Mouse (Mus musculus) neural tube, embryonic 14.5 days (tissue): ENCODE measurements around the gene Gm4881. TPM values are rescaled to one million over a fixed set of nuclear protein-coding genes. Genes with fewer than 3 reads are reported as not detected.

Experiments used
- ATAC-seq: fragments of 200-750 bp; cut with Nextera tagmentation; 2 replicates; pipeline ENCODE4 v1.8.0; 2017; ENCODE audit warnings: low read depth, mild to moderate bottlenecking, moderate TSS enrichment, moderate library complexity
- H3K27ac ChIP-seq: fragments of 300-500 bp; sonication (generic); 2 replicates; pipeline ENCODE4 v1.5.1; 2014; ENCODE audit warnings: low read depth, mild to moderate bottlenecking, control low read depth, low read length, moderate library complexity, mixed read lengths
- H3K27me3 ChIP-seq: fragments of 300-500 bp; sonication (generic); 2 replicates; pipeline ENCODE4 v1.6.1; 2014; ENCODE audit warnings: low read length; ENCODE audit not compliant: control insufficient read depth, insufficient read depth
- H3K36me3 ChIP-seq: fragments of 300-500 bp; sonication (generic); 2 replicates; pipeline ENCODE4 v1.6.1; 2014; ENCODE audit warnings: low read length, mixed read lengths; ENCODE audit not compliant: control insufficient read depth, insufficient read depth
- H3K4me1 ChIP-seq: fragments of 300-500 bp; sonication (generic); 2 replicates; pipeline ENCODE4 v1.6.1; 2014; ENCODE audit warnings: low read length; ENCODE audit not compliant: control insufficient read depth, insufficient read depth
- H3K4me2 ChIP-seq: fragments of 300-500 bp; sonication (generic); 2 replicates; pipeline ENCODE4 v1.6.1; 2014; ENCODE audit warnings: mild to moderate bottlenecking, low read depth, low read length, control low read depth
- H3K4me3 ChIP-seq: fragments of 300-500 bp; sonication (generic); 2 replicates; pipeline ENCODE4 v1.5.1; 2014; ENCODE audit warnings: low read depth, low read length, control low read depth, mixed read lengths
- H3K9ac ChIP-seq: fragments of 300-500 bp; sonication (generic); replicated peaks from 2 replicates; pipeline ENCODE4 v1.6.1; 2014; ENCODE audit warnings: low read depth, mild to moderate bottlenecking, control low read depth, low read length, mixed read lengths
- H3K9me3 ChIP-seq: fragments of 300-500 bp; sonication (generic); 2 replicates; pipeline ENCODE4 v1.6.1; 2016; ENCODE audit warnings: low read length; ENCODE audit not compliant: control insufficient read depth
- WGBS: fragments of 180-500 bp; shearing (Covaris S2); extraction: QIAGEN DNeasy Blood & Tissue Kit; methylation state at CpG from one replicate; pipeline ENCODE4 v1.1.7; 2014; 5-methylcytosine and 5-hydroxymethylcytosine counted together
- polyA plus RNA-seq: library from polyadenylated mRNA; unstranded; fragments of >200 nt; fragmentation: Nextera tagmentation; extraction: Ambion mirVana; gene quantifications from 2 replicates; pipeline ENCODE4 v1.2.1, GENCODE M21; 2014

Gene Gm4881
- polyA plus RNA-seq, 1 experiment from 2014 or later: 1.5 TPM

- H3K9ac ChIP-seq: peak overlapping the region; percentile 76; the same call in 1 of the 2 replicates
- WGBS: 16% methylated on average over 3 of the region's 3 CpGs
- no peaks in the 10 kb centered on the region for H3K27me3 ChIP-seq
- H3K9me3 ChIP-seq: no peaks in the 10 kb centered on the region
- no peak overlapping the region for H3K27ac ChIP-seq
- no peak for ATAC-seq
- H3K4me2 ChIP-seq: peak overlapping the region; percentile 84
- peak overlapping the region; percentile 48; the same call in 1 of the 2 replicates for H3K4me3 ChIP-seq
- no peaks in the 10 kb centered on the region for H3K36me3 ChIP-seq
- H3K4me1 ChIP-seq: peaks cover 10% of the 10 kb centered on the region; the same call in 1 of the 2 replicates
Observed at GRCm38 (mm10) chr7:24904936-24905335, 39.4 kb downstream of the Gm4881 start.

- Histone ChIP-seq H3K4me2 (peak overlapping the region; percentile 84), H3K36me3 (no peaks in the 10 kb centered on the region), H3K9ac (peak overlapping the region; percentile 76), H3K27me3 (no peaks in the 10 kb centered on the region), H3K27ac (peak overlapping the region; percentile 63), H3K9me3 (no peaks in the 10 kb centered on the region), H3K4me3 (peak overlapping the region; percentile 48), H3K4me1 (peaks cover 10% of the 10 kb centered on the region; the same call in 1 of the 2 replicates)
- ATAC-seq: peak; percentile 97
- WGBS: 1% methylated on average over 24 of the region's 30 CpGs
Observed at GRCm38 (mm10) chr7:24904070-24904483, 40.2 kb downstream of the Gm4881 start.

GRCm38 (mm10) chr7:24903444-24903825 is 40.9 kb downstream of the Gm4881 start:
- Histone ChIP-seq H3K27me3 (no peaks in the 10 kb centered on the region), H3K4me3 (peak overlapping the region; percentile 48), H3K4me2 (peak overlapping the region; percentile 84), H3K9ac (peak overlapping the region; percentile 70), H3K4me1 (peaks cover 10% of the 10 kb centered on the region; the same call in 1 of the 2 replicates), H3K9me3 (no peaks in the 10 kb centered on the region), H3K27ac (peak overlapping the region; percentile 66), H3K36me3 (no peaks in the 10 kb centered on the region)
- WGBS: 47% methylated on average over 10 of the region's 10 CpGs
- no peak for ATAC-seq

GRCm38 (mm10) chr7:24902630-24903443 is 41.5 kb downstream of the Gm4881 start, which contains the start of gene Arhgef1:
Gene Arhgef1 (plus strand): TSS chr7:24902912.
- H3K27me3 ChIP-seq: no peaks in the 10 kb centered on the region
- 7% methylated on average over 49 of the region's 68 CpGs for WGBS

GRCm38 (mm10) chr7:24902264-24902629 is 42.0 kb downstream of the Gm4881 start:
- peak overlapping the region; percentile 66 for H3K27ac ChIP-seq
- H3K4me1 ChIP-seq: peaks cover 10% of the 10 kb centered on the region; the same call in 1 of the 2 replicates
- H3K9ac ChIP-seq: peak overlapping the region; percentile 70
- no peak for ATAC-seq
- WGBS: 73% methylated on average over 2 of the region's 2 CpGs
- no peaks in the 10 kb centered on the region for H3K36me3 ChIP-seq
- no peaks in the 10 kb centered on the region for H3K9me3 ChIP-seq
- H3K27me3 ChIP-seq: no peaks in the 10 kb centered on the region
- peak overlapping the region; percentile 84 for H3K4me2 ChIP-seq
- peak overlapping the region; percentile 48; the same call in 1 of the 2 replicates for H3K4me3 ChIP-seq

More at GRCm38 (mm10) chr7:24902630-24903443, 41.5 kb downstream of the Gm4881 start, which contains the start of gene Arhgef1:
- H3K9ac ChIP-seq: peak within 1 kb of the TSS; percentile 70
- no peak for ATAC-seq
- no peaks in the 10 kb centered on the region for H3K9me3 ChIP-seq
- peak within 1 kb of the TSS; percentile 48 for H3K4me3 ChIP-seq
- H3K4me2 ChIP-seq: peak within 1 kb of the TSS; percentile 84
- H3K36me3 ChIP-seq: no peaks in the 10 kb centered on the region
- peaks cover 10% of the 10 kb centered on the region; the same call in 1 of the 2 replicates for H3K4me1 ChIP-seq
- peak within 1 kb of the TSS; percentile 66 for H3K27ac ChIP-seq

- Histone ChIP-seq H3K4me1 (peaks cover 10% of the 10 kb centered on the region; the same call in 1 of the 2 replicates), H3K9me3 (no peaks in the 10 kb centered on the region), H3K27ac (no peak overlapping the region), H3K4me3 (no peak overlapping the region), H3K27me3 (no peaks in the 10 kb centered on the region), H3K4me2 (no peak overlapping the region), H3K36me3 (no peaks in the 10 kb centered on the region), H3K9ac (no peak overlapping the region)
- 72% methylated on average over 1 of the region's 1 CpGs for WGBS
- ATAC-seq: no peak
Observed at GRCm38 (mm10) chr7:24901842-24902241, 42.5 kb downstream of the Gm4881 start.

- Histone ChIP-seq H3K9ac (no peak overlapping the region), H3K4me3 (no peak overlapping the region), H3K27ac (no peak overlapping the region), H3K36me3 (no peaks in the 10 kb centered on the region), H3K4me2 (no peak overlapping the region), H3K9me3 (no peaks in the 10 kb centered on the region), H3K27me3 (no peaks in the 10 kb centered on the region), H3K4me1 (peaks cover 10% of the 10 kb centered on the region; the same call in 1 of the 2 replicates)
- ATAC-seq: no peak
- 82% methylated on average over 6 of the region's 6 CpGs for whole genome bisulfite sequencing
Observed at GRCm38 (mm10) chr7:24901114-24901513, 43.2 kb downstream of the Gm4881 start.

GRCm38 (mm10) chr7:24897959-24898358 is 46.3 kb downstream of the Gm4881 start:
- Histone ChIP-seq H3K9me3 (no peaks in the 10 kb centered on the region), H3K36me3 (no peaks in the 10 kb centered on the region), H3K4me2 (no peak overlapping the region), H3K4me3 (no peak overlapping the region), H3K27ac (no peak overlapping the region), H3K27me3 (no peaks in the 10 kb centered on the region), H3K9ac (no peak overlapping the region), H3K4me1 (no peaks in the 10 kb centered on the region)
- 88% methylated on average over 5 of the region's 5 CpGs for WGBS
- no peak for ATAC-seq

GRCm38 (mm10) chr7:24897224-24897623 is 47.1 kb downstream of the Gm4881 start, which contains the start of gene Cd79a:
Gene Cd79a (plus strand): TSS chr7:24897381.
- Histone ChIP-seq H3K4me1 (no peaks in the 10 kb centered on the region), H3K4me3 (no peak within 1 kb of the TSS), H3K27ac (no peak within 1 kb of the TSS), H3K27me3 (no peaks in the 10 kb centered on the region), H3K9me3 (no peaks in the 10 kb centered on the region), H3K4me2 (no peak within 1 kb of the TSS), H3K9ac (no peak within 1 kb of the TSS), H3K36me3 (no peaks in the 10 kb centered on the region)
- no peak for ATAC-seq
- 79% methylated on average over 12 of the region's 12 CpGs for WGBS
